Mouse (Mus musculus) G1E (cell line): ENCODE results near the gene Gm28308.

Experiments
- CTCF ChIP-seq: IDR thresholded peaks from 2 replicates; pipeline ENCODE4 v1.5.1; 2012; ENCODE audit warnings: low read depth, low read length, inconsistent platforms, mixed read lengths
- GATA1 ChIP-seq: IDR thresholded peaks from 2 replicates; pipeline ENCODE4 v1.6.1; 2012; ENCODE audit warnings: borderline replicate concordance, low read length, inconsistent platforms, mixed read lengths

DNA sequence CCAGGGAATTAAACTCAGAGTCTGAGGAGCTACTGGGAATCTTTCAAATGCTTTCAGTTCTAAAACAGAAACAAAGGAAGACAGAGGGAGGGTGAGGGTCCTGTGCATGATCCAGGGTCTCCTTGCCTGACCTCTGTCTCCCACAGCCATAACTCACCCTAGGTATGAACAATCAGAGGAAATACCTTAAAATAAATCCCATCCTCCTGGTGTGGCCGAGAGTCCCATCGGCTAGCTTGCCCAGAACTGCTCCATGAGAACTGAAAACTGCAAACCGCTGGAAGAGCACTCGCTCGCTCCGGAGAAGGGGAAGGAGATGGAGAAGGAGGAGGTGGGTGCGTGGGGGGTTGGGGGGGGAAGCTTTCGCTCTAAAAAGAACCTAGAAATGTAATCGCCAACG lies 33.4 kb downstream of the Gm28308 start:
- no peak for TF ChIP-seq CTCF
- no peak for TF ChIP-seq GATA1
